Mouse (Mus musculus): ENCODE measurements around the gene Zdbf2.

DNA sequence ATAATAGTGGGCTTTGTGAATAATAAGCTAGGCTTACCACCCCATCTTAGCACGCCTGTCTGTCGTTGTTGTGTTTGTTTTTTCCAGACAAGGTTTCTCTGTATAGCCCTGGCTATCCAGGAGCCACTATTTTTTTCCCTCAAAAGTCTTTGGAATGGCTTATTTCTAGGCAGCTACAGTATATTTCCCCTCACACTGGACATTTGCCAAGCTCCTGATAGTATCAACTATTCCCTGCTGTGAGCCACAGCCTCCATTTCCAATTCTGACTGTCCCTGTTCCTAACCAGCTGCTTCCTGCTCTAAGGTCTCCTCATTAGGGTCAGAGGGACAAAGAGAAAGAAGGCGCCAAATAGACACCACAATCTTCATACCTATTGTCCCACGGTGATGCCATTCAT is 18.0 kb upstream of the Zdbf2 start:
- TF ChIP-seq POLR2A (IDR thresholded peaks at IDR 0.05; ENCODE audit: insufficient read length, low read depth) = no peak
- TF ChIP-seq USF1 (IDR thresholded peaks at IDR 0.05; ENCODE audit: low read depth) = no peak
- TF ChIP-seq E2F4 (IDR thresholded peaks at IDR 0.05; ENCODE audit: insufficient read depth) = no peak
